Comparison of ENCODE assay signal across 28 mouse cellular contexts in the genomic region with DNA sequence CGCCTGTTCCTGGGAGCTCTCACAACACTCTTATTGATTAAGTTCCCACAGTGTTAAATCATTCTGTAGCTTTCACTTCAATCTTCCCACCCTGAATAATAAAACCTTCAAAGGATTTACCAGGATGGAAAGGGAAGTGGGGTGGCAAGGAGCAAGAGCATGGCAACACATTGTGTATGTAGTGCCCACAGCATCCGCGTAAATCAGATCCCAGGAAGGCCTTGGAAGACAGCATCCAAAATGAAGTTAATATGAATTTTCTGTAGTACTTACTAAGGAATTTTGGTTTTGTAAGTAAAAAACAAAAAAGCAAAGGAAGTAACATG.
DNase-seq lines count a peak whose midpoint lies in the region; ATAC-seq and TF ChIP-seq lines count a peak whose summit lies in the region.
"Had no signal": no experiment of that assay in that cellular context is flagged by ENCODE, and none has a peak within 500 bp of the region (broad histone marks: within the 10 kb centered on the region; RNA-seq: fewer than 3 reads in every experiment).

No protein-coding gene starts in this region.

- no peak for DNase-seq in layer of hippocampus, adult 2 months (ENCODE audit: low spot score in 2 of 2)
- no peak for DNase-seq in layer of hippocampus, postnatal 25 days (ENCODE audit: extremely low spot score in 1 of 2, low spot score in 1 of 2)
- no peak for DNase-seq in liver, embryonic 11.5 days (ENCODE audit: low spot score)
- DNase-seq in adrenal gland, postnatal 10 days = no peak
- DNase-seq: adrenal gland, postnatal 14 days; cerebellum, adult 18-20 months; gastrocnemius, postnatal 25 days; heart, adult 11 months; heart, postnatal 4 days; kidney, adult 11 months; kidney, postnatal 14 days; left cerebral cortex, postnatal 4 days; liver, embryonic 13.5 days; lung, adult 18-20 months; right cerebral cortex, postnatal 4 days; thymus, adult 18-20 months; thymus, postnatal 36 days had no signal

- no peak for TF ChIP-seq CTCF in layer of hippocampus, adult 2 months (conservative IDR thresholded peaks at IDR 0.05)

- H3K9me3 ChIP-seq in neural tube, embryonic 12.5 days = no peaks in the 10 kb centered on the region
- no peaks in the 10 kb centered on the region for H3K9me3 ChIP-seq in neural tube, embryonic 15.5 days (replicated peaks)
- H3K9me3 ChIP-seq in forebrain, embryonic 16.5 days (ENCODE audit: control insufficient read depth, low read length) = no peaks in the 10 kb centered on the region
- H3K9me3 ChIP-seq in liver, embryonic 11.5 days (ENCODE audit: control insufficient read depth, low read length) = no peaks in the 10 kb centered on the region
- H3K9me3 ChIP-seq: embryonic facial prominence, embryonic 13.5 days; heart, embryonic 10.5 days; liver, embryonic 13.5 days had no signal

- no peaks in the 10 kb centered on the region for H3K36me3 ChIP-seq in neural tube, embryonic 12.5 days
- no peaks in the 10 kb centered on the region for H3K36me3 ChIP-seq in neural tube, embryonic 15.5 days
- no peaks in the 10 kb centered on the region for H3K36me3 ChIP-seq in forebrain, embryonic 16.5 days (ENCODE audit: control insufficient read depth, insufficient read depth)
- no peaks in the 10 kb centered on the region for H3K36me3 ChIP-seq in liver, embryonic 11.5 days (ENCODE audit: control insufficient read depth, insufficient read depth, low read length)
- H3K36me3 ChIP-seq: embryonic facial prominence, embryonic 13.5 days; heart, embryonic 10.5 days; liver, embryonic 13.5 days had no signal

- 49% methylated on average over 3 of the region's 3 CpGs for WGBS in neural tube, embryonic 12.5 days
- 44% methylated on average over 3 of the region's 3 CpGs for WGBS in neural tube, embryonic 15.5 days
- 8% methylated on average over 3 of the region's 3 CpGs for WGBS in forebrain, embryonic 16.5 days
- WGBS in liver, embryonic 11.5 days = 65% methylated on average over 3 of the region's 3 CpGs

- H3K4me3 ChIP-seq in layer of hippocampus, adult 2 months = no peak overlapping the region
- no peak overlapping the region for H3K4me3 ChIP-seq in neural tube, embryonic 12.5 days
- H3K4me3 ChIP-seq in neural tube, embryonic 15.5 days (replicated peaks) = no peak overlapping the region
- no peak overlapping the region for H3K4me3 ChIP-seq in forebrain, embryonic 16.5 days (replicated peaks; ENCODE audit: low read length)
- no peak overlapping the region for H3K4me3 ChIP-seq in liver, embryonic 11.5 days (ENCODE audit: low read depth, low read length)
- H3K4me3 ChIP-seq: embryonic facial prominence, embryonic 13.5 days; heart, embryonic 10.5 days; liver, embryonic 13.5 days had no signal

- ATAC-seq in neural tube, embryonic 12.5 days (ENCODE audit: low FRiP score, low read depth) = peak; percentile 66; the same call in 1 of the 2 replicates
- no peak for ATAC-seq in neural tube, embryonic 15.5 days (ENCODE audit: low FRiP score)
- ATAC-seq in forebrain, embryonic 16.5 days = peak; percentile 84; the same call in 1 of the 2 replicates
- ATAC-seq in liver, embryonic 11.5 days (replicated peaks; ENCODE audit: low FRiP score) = no peak
- ATAC-seq: inflammation-experienced regulatory T-cells, adult 6 months; lung, postnatal 0 days; Patski had no signal

- H3K9ac ChIP-seq in neural tube, embryonic 12.5 days = no peak overlapping the region
- no peak overlapping the region for H3K9ac ChIP-seq in neural tube, embryonic 15.5 days (replicated peaks)
- no peak overlapping the region for H3K9ac ChIP-seq in forebrain, embryonic 16.5 days (replicated peaks; ENCODE audit: low read depth, low read length)
- H3K9ac ChIP-seq in liver, embryonic 11.5 days (ENCODE audit: low read depth, low read length) = no peak overlapping the region
- H3K9ac ChIP-seq: embryonic facial prominence, embryonic 13.5 days; hindbrain, embryonic 14.5 days; liver, embryonic 13.5 days had no signal

- peak overlapping the region; percentile 68 for H3K27ac ChIP-seq in layer of hippocampus, adult 2 months
- no peak overlapping the region for H3K27ac ChIP-seq in neural tube, embryonic 12.5 days
- H3K27ac ChIP-seq in neural tube, embryonic 15.5 days (replicated peaks) = no peak overlapping the region
- H3K27ac ChIP-seq in forebrain, embryonic 16.5 days (ENCODE audit: low read length) = peak overlapping the region; percentile 84
- H3K27ac ChIP-seq in liver, embryonic 11.5 days (ENCODE audit: low read depth, low read length) = no peak overlapping the region
- H3K27ac ChIP-seq: embryonic facial prominence, embryonic 13.5 days; heart, embryonic 10.5 days; hindbrain, embryonic 14.5 days; liver, embryonic 13.5 days; macrophage; stomach, postnatal 0 days had no signal

- no peak overlapping the region for H3K4me2 ChIP-seq in neural tube, embryonic 12.5 days (replicated peaks)
- H3K4me2 ChIP-seq in neural tube, embryonic 15.5 days = no peak overlapping the region
- no peak overlapping the region for H3K4me2 ChIP-seq in forebrain, embryonic 16.5 days (ENCODE audit: low read length)
- H3K4me2 ChIP-seq in liver, embryonic 11.5 days = no peak overlapping the region
- H3K4me2 ChIP-seq: embryonic facial prominence, embryonic 13.5 days; hindbrain, embryonic 14.5 days; liver, embryonic 13.5 days had no signal

- no peaks in the 10 kb centered on the region for H3K27me3 ChIP-seq in neural tube, embryonic 12.5 days (replicated peaks)
- H3K27me3 ChIP-seq in neural tube, embryonic 15.5 days (replicated peaks) = no peaks in the 10 kb centered on the region
- H3K27me3 ChIP-seq in forebrain, embryonic 16.5 days (replicated peaks; ENCODE audit: control insufficient read depth, insufficient read depth, low read length) = no peaks in the 10 kb centered on the region
- no peaks in the 10 kb centered on the region for H3K27me3 ChIP-seq in liver, embryonic 11.5 days (replicated peaks; ENCODE audit: control insufficient read depth, insufficient read depth, low read length)
- H3K27me3 ChIP-seq: embryonic facial prominence, embryonic 13.5 days; liver, embryonic 13.5 days had no signal

- no peaks in the 10 kb centered on the region; the same call in 1 of the 2 replicates for H3K4me1 ChIP-seq in neural tube, embryonic 12.5 days
- H3K4me1 ChIP-seq in neural tube, embryonic 15.5 days = 0 out of 2 replicates have a peak, but pooled peaks cover 4% of the 10 kb centered on the region
- peaks cover 18% of the 10 kb centered on the region for H3K4me1 ChIP-seq in forebrain, embryonic 16.5 days (replicated peaks; ENCODE audit: control insufficient read depth, insufficient read depth, low read length)
- H3K4me1 ChIP-seq in liver, embryonic 11.5 days (replicated peaks; ENCODE audit: control insufficient read depth, insufficient read depth, low read length) = no peaks in the 10 kb centered on the region
- H3K4me1 ChIP-seq: embryonic facial prominence, embryonic 13.5 days; heart, embryonic 10.5 days; liver, embryonic 13.5 days had no signal

Comparison
In these comparisons a context has a peak if more than half of its experiments do, and no peak if none do; other contexts are left out.
1. ATAC-seq: peak in neural tube, embryonic 12.5 days (single experiment) and forebrain, embryonic 16.5 days (single experiment); none in neural tube, embryonic 15.5 days (single experiment) and liver, embryonic 11.5 days (single experiment).
2. H3K27ac ChIP-seq: peak in layer of hippocampus, adult 2 months (single experiment) and forebrain, embryonic 16.5 days (single experiment); none in neural tube, embryonic 12.5 days (single experiment), neural tube, embryonic 15.5 days (single experiment) and liver, embryonic 11.5 days (single experiment).